Mouse (Mus musculus) cerebellum, adult 8-10 months (tissue): ENCODE results near the gene Spag8.
A peak's percentile ranks its signal among the peaks of the same experiment; 100 is the strongest.

Experiments
- DNase-seq: peaks from one replicate; pipeline ENCODE4 v3.0.0; 2022

Spag8 gene

DNA sequence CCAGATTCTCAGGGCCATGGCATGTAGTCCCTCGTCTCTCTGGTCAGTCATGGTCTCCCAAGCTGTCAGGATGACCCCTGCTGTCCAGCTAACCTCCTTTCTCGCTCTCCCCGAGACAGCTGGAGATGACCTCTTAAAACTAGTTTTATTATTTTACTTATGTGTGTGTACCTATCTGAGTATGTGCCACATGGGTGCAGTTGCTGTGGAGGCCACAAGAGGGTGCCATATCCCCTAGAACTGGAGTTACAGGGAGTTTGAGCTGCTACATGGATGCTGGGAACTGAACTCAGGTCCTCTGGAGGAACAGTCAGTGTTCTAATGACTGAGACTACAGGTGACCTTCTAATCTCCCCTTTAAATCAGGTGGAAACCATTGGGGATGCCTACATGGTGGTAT is 3.6 kb downstream of the Spag8 start:
- DNase-seq: no peak

DNA sequence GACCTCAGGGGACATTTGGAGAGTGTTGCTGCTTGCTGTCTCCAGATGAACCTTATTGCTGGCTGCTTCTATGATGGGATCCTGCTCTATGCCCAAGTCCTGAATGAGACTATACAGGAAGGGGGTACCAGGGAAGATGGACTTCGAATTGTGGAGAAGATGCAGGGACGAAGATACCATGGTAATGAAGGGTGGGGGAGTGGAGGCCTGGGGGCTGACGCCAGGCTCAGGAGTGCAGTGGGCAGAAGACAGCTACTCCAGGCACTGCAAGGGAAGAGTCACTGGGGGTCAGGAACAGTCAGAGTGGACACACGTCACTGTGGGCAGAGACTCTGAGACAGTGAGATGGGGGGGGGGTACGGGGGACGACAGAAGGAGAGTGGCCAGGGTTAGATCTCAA is 12.9 kb downstream of the Spag8 start:
- no peak for DNase-seq

DNA sequence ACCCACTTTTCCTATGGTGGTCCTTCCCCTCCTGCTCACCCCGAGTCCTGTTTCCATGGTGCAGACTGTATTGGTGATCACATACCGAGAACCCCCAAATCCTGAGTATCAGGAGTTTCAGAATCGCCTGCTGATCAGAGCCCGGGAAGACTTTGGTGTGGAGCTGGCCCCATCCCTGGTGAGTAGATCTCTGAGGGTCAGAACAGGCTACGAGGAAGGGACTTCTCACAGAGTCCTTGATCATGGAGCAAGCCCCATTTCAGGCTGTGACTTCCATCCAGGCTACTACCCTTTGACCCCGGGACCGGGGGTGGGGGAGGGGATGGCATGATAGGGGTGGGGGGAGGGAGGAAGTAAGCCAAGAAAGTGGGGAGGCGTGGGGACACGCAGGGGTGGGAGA is 13.3 kb downstream of the Spag8 start:
- no peak for DNase-seq

DNA sequence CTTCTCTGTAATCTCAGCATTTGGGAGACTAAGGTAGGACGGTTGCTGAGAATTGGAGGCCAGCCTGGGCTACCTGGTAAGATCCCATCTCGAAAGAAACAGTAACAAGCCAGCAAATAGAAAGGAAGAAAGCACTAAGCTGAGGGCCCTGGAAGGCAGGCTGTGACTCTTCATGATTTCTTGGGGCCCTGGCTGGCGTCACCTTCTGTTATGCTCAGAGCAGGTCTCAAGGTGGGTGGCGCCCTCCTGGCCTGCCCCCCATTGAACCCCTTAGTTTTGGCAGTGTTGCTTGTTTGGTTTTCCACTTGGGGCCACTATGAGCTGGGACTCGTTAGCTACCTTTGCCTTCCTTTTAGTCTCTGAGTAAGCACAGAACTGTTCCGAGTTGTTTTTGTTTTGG is 16.6 kb downstream of the Spag8 start:
- DNase-seq: no peak

DNA sequence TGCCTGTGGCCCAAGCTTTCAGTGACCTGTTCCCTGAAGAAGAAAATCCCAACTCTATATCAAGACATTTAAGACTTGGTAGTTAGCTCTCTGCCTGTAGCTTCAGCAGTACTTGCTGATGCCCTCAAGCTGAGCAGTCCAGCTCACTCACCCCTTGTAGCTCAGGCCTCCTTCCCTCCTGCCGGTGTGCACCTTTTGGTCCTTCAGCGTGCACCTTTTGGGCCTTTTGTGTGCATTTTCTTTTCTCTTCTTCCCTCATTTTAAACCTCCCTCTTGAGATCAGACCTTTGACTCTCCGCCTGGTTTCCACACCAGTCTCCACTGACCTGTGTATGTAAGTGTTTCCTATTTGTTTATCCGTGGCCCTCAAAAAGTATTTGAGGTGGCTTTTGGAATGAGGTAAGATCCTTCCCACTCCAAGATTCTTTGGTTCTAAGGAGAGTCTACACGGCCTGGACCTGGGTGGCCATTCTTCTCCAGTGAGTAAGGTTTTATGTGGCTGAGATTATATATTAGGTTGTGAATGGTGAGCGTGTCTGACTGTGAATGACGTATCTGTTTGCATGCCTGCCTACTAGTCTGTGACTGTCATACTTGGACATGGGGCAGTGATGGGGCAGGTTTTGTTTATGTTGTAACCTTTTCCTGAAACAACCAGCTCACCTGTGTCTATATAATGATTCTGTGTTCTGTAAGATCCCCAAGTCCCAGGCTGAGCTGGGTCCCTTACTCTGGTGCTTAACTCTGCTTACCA is 18.6 kb downstream of the Spag8 start:
- DNase-seq: peak; percentile 2

DNA sequence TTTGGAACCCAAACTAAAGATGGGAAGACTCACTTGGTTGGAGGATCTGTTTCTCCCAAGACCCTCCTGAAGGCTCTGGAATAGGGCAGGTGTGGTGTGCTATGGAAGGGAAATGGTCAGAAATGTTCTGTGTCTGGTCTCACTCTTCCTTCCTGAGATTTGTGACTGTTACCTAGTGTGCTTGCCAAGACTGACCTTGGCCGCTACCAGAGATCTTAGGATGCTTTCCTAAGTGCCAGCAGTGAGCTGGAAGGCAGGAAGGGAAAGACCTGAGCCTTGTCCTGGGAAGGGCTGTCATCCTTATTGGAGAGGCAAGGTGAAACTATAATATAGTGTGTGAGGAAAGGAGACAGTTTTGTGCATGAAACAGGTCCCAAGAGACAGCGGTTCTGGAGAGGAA is 19.7 kb downstream of the Spag8 start:
- no peak for DNase-seq

DNA sequence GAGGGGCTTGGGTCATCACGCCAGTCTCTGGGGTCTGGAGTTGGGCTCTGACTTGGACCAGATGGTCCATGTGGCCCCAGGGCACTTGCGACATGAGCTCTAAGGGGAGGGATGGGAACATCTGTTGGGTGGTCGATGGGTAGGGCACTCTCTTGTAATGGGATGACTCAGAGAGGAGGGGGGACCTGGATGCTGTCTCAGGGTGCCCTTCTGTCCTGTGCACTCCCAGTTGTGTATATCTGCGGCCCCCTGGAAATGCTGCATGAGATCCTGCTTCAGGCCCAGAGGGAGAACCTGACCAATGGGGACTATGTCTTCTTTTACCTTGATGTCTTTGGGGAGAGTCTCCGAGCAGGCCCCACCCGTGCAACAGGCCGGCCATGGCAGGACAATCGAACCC is 20.1 kb downstream of the Spag8 start:
- no peak for DNase-seq

DNA sequence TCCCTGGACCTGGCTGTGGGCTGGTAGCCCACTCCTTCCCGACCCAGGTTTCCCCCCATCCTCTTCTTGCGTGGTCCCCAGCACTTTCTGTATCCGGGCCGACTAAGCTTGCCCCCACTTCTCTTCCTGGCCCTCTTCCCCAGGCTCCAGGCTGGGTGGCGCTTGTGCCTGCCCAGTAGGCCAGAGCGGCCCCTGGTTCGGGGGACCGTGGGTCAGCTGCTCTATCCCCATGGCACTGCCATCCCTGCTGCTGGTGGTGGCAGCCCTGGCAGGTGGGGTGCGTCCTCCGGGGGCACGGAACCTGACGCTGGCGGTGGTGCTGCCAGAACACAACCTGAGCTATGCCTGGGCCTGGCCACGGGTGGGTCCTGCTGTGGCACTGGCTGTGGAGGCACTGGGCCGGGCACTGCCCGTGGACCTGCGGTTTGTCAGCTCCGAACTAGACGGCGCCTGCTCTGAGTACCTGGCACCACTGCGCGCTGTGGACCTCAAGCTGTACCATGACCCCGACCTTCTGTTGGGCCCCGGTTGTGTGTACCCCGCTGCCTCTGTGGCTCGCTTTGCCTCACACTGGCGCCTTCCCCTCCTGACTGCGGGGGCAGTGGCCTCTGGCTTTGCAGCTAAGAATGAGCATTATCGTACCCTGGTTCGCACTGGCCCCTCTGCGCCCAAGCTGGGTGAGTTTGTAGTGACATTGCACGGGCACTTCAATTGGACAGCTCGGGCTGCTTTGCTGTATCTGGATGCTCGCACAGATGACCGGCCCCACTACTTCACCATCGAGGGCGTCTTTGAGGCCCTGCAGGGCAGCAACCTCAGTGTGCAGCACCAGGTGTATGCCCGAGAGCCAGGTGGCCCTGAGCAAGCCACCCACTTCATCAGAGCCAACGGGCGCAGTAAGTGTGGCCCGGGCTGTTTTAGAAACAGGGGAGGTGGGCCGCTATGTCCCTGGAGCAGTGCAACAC is 21.2 kb downstream of the Spag8 start:
- peak; percentile 56 for DNase-seq

DNA sequence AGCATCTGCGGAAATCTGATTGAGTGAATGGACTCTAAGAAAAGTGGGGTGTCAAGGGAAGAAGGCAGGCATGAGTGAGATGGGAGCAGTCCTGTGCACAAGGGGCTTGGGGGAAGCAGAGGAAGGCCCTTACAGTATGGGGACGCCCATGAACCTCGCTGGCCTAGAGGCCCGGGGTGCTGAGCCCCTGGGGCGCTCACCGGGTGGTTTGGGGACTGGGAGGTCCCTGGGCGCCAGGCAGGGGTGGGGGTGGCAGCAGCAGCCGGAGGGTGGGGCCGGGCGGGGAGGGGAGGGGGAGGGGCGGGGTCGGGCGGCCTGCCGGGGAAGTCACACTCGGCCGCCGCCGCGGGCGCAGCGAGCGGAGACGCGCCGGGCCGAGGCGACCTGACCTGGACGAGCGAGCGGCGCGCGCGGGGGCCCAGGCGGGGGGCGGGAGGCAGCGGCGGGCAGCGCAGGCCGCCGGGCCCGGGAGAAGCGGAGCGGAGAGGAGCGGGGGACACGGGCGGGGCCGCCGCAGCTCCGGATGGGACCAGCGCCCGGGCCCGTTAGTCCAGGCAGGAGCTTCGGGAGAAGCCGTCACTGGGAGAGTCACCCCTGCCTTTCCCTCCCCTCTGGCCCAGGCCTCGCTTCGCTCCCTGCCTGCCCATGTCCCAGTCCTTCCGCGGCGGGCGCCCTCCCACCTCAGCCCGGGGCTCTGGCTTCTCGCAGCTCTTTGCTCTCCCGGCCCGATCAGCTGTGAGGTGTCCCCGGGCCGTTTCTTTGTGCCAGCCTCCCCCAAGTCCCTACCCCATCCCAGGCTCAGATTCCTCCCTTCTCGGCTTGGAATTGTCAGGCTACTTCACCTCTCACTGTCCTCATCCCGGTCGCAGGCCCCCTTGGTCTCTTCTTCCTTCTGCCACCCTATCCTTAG is 22.1 kb downstream of the Spag8 start, which contains the start of gene Npr2:
Gene Npr2 (plus strand): TSS at position 890 of the 910 bp plus-strand sequence.
- DNase-seq: peak; percentile 69

DNA sequence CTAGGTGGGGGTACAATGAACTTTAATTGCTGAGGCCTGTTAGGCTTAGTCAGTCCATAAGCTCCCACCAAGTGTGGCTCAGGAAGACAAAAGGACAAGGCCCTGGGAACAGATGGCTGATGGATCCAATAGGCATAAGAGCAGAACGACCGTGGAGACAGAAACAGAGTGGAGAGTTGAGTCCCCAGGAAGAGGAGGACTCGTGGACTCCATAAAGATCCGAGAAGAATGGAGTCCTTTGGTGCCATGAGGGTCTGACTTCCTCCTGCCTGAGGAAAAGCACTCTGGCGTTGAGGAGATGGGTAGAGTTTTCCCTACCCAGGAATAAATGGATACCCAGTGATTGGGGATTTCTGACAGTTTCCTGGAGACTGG is 22.7 kb downstream of the Spag8 start:
- no peak for DNase-seq

DNA sequence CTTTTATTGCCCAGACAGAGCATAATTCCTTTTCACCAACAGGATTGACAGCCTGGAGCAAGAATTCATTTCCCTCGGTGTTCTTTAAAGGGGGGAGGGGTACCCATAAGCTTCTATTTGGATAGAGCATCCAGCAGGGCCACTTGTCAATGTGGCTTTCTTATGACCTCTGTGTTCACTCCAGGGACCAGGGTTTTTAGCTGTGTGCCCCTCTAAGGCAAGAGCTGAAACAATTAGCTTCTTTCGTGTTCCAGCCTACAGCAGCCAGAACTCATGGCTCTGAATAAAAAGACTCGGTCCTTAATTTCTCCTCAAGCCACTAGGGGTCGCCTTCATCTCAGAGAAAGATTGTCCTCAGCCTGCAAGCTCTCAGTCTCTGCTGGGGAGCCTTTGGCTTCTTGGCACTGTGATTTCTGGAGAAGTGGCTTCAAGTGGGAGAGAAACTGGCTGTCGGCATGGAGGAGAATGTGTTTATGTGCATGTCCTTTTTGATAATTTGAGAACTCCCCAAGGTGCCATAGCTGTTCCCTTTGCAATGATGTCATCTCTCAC is 23.3 kb downstream of the Spag8 start:
- DNase-seq: peak; percentile 91

DNA sequence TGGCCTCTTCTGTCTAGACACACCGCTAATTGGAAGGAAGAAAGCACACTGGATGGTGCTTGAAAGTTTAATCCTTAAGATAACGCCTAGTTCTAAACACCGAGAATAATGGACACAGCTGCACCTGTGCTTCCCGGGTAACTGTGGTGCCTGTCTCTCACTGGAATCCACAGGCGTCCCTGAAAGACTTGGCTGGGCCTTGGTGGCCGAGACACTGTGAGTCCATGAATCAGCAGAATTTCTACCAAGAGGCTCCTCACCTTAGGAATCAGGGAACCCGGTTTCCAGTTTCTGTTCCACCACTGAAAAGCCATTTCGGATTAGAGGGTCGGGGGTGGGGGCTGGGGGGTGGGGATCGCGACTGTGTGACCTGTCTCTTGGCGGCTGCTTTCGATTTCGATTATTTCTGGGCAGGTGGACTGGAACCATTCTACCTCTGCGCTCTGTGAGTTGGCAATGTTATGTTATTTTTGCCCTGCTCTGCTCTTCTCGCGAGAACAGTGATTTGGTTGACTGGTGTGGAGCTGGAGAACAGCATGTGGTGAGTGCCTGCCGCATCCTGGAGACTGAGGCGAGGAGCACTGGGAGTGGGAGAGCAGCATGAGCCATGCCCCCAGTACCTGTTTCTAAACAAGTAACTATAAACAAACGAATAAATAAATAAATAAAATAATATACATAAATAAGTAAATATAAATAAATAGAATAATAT is 24.1 kb downstream of the Spag8 start:
- DNase-seq: peak; percentile 48

DNA sequence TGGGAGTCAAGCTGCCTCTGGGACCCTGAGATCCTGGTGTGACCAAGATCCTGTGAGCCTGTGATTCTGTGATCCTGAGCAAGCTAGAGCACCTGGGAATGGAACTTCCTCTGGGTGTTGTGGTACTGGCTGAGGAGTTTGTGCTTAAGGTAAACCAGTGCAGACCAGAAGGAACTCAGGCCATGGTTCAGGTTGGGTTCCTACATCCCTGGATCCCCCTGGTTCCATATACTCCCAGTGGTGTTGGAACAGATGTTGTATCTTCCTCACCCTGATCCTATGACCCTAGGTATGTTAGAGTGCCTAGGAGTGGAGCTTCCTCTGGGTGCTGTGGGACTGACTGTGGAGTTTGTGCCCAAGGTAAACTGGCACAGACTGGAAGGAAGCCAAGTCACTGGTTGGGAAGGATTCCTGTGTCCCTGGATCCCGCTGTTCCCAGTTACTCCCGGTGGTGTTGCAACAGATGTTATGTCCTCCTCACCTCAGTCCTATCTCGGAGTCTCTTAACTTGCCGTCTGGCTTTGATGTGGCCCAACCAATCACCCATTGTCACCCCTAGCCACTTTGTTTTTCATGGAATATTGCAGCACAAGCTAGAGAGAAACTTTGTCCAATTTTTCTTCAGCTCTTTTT is 33.1 kb downstream of the Spag8 start:
- no peak for DNase-seq

DNA sequence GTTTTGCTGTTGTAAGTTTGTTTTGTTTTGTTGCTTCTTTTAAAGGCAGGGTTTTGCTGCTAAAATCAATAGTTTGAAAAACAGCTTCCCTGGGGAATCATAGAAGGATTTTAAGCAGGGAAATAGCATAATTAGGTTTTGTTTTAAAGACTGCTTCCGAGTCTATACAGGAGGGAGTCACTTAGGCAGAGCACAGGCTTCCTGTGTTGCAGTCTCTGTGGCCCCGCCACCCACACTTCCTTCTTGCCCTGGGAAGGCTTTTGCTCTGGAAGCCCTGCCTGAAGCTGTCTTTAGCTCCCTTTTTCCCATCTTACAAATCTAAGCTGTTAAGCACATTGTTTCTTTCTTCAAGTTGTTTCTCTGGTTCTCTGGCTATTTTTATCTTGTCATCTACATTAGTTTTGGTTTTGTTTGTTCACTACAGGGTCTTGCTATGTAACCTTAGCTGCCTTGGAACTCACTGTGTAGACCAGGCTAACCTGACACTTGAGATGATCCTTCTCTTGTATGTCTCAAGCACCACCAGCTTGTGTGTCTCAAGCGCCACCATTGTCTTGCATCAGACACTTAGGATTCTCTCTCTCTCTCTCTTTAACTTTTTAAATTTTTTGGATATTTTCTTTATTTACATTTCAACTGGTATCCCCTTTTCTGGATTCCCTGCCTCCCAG is 40.2 kb downstream of the Spag8 start:
- DNase-seq: no peak

DNA sequence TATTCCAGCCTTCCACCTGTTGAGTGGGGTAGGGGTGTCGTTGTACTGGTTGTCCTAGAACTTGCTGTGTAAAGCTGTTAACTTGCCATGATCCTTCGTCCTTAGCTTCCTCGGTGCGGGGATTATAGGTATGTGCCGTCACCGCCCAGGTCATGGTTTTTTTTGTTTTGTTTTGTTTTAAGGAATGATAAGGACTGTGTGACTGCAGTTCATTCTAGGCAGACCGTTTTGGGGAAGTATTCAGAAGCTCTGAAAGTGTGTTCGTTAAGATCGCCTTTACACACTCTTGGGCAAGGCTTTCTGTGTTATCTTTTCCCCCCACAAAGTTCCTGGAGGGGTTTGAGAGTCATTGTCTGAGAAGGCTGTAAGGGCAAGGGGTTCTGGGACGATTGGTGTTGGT is 40.9 kb downstream of the Spag8 start:
- DNase-seq: no peak

DNA sequence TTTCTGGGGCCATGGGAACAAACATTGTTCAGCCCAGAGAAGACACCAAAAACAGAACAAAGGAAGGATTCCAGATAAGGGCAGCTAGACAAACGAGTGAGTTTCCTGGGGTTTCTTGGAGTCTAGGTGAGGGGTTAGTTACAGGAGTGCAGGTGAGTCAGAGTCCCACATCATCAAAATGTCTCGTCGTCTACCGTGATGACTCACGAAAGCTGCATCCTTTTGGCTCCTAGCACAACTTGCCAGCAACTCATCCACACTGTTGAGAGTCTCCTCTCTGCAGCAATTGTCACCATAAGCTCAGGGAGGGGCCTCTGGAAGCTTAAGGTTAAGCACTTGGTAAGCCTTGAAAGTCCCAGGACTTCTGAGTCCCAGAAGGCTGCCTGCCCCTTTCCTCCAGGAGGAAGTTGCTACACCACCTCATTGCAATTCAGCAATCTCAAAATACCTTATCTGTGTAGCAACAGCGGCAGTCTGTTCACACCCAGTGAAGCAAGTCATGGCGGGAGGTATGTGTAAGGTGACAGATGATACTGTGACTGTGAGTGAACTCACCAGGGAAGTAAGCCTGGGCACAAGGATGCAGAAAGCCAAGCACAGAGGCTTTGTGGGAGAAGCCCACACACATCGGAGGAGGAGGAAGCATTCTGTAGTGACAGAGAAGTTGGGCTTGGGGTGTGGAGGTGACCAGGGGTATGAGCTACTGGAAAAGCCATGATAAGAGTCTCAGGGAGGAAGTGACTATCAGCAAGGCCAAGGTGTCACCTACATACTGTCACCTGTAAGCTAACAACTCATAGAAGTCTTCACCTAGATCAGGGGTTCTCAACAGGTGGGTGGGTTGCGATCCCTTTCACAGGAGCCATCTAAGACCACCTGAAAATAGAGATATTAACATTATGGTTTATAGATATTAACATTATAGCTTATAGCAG is 48.4 kb downstream of the Spag8 start:
- no peak for DNase-seq

DNA sequence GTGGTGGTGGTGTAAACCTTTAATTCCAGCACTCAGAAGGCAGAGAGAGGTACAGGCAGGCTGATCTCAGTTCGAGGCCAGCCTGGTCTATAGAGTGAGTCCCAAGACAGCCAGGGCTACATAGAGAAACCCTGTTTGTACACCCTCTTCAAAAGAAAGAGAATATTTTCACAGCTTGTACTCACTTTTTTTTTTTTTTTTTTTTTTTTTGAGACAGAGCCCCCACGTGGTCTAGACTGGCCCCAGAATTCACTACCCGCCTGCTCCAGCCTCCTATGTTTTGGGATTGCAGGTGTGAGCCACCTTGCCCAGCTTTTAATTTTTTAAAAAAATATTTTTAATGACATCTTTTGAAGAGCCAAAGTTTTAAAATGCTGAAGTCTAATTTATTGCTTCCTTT is 49.3 kb downstream of the Spag8 start:
- no peak for DNase-seq
